Mouse (Mus musculus) heart, postnatal 0 days (tissue): Measurements from ENCODE around the gene Reep3. TPM values are rescaled to one million over a fixed set of nuclear protein-coding genes. Genes with fewer than 3 reads are reported as not detected.

Experiments
- ATAC-seq: fragments of 200-750 bp; cut with Nextera tagmentation; 2 replicates; pipeline ENCODE4 v1.8.0; 2017; ENCODE audit warnings: low read depth, moderate number of reproducible peaks, moderate library complexity; ENCODE audit not compliant: insufficient read depth
- DNase-seq: peaks from one replicate; pipeline ENCODE4 v3.0.0-alpha.2; 2016; ENCODE audit warnings: low spot score
- H3K27ac ChIP-seq: fragments of 300-500 bp; sonication (generic); 2 replicates; pipeline ENCODE4 v1.5.1; 2014; ENCODE audit warnings: low read depth, mild to moderate bottlenecking
- H3K27me3 ChIP-seq: fragments of 300-500 bp; sonication (generic); 2 replicates; pipeline ENCODE4 v1.6.1; 2014; ENCODE audit warnings: low read length, mixed read lengths; ENCODE audit not compliant: control insufficient read depth, insufficient read depth
- H3K36me3 ChIP-seq: fragments of 300-500 bp; sonication (generic); replicated peaks from 2 replicates; pipeline ENCODE4 v1.6.1; 2014; ENCODE audit warnings: low read length, mixed read lengths; ENCODE audit not compliant: control insufficient read depth, insufficient read depth
- H3K4me1 ChIP-seq: fragments of 300-500 bp; sonication (generic); 2 replicates; pipeline ENCODE4 v1.6.1; 2014; ENCODE audit warnings: antibody characterized with exemption; ENCODE audit not compliant: control insufficient read depth, insufficient read depth
- H3K4me2 ChIP-seq: fragments of 300-500 bp; sonication (generic); 2 replicates; pipeline ENCODE4 v1.6.1; 2014; ENCODE audit warnings: low read depth, mild to moderate bottlenecking, low read length, moderate library complexity
- H3K4me3 ChIP-seq: fragments of 300-500 bp; sonication (generic); 2 replicates; pipeline ENCODE4 v1.5.1; 2014; ENCODE audit warnings: low read depth, low read length
- H3K9ac ChIP-seq: fragments of 300-500 bp; sonication (generic); replicated peaks from 2 replicates; pipeline ENCODE4 v1.6.1; 2014; ENCODE audit warnings: low read depth, low read length, mixed read lengths
- H3K9me3 ChIP-seq: fragments of 300-500 bp; sonication (generic); replicated peaks from 2 replicates; pipeline ENCODE4 v1.6.1; 2016; ENCODE audit warnings: low read length; ENCODE audit not compliant: control insufficient read depth
- CTCF ChIP-seq: IDR thresholded peaks from 2 replicates; pipeline ENCODE4 v1.5.1; 2016; ENCODE audit warnings: antibody characterized with exemption, control low read depth, low read depth
- EP300 ChIP-seq: IDR thresholded peaks from 2 replicates; pipeline ENCODE4 v1.6.1; 2016; ENCODE audit warnings: antibody characterized with exemption, low read depth
- WGBS: fragments of 180-500 bp; shearing (Covaris S2); extraction: QIAGEN DNeasy Blood & Tissue Kit; methylation state at CpG from one replicate; pipeline ENCODE4 v1.1.7; 2014; 5-methylcytosine and 5-hydroxymethylcytosine counted together
- polyA plus RNA-seq: library from polyadenylated mRNA; unstranded; fragments of >200 nt; fragmentation: Nextera tagmentation; extraction: Ambion mirVana; gene quantifications from 2 replicates; pipeline ENCODE4 v1.2.1, GENCODE M21; 2015
- total RNA-seq: library from RNA; depleted of rRNA; stranded (reverse); fragments of >200 nt; gene quantifications from 2 replicates; pipeline ENCODE4 v1.2.3, GENCODE M21; 2014; ENCODE audit warnings: low replicate concordance

Gene Reep3
- total and polyA plus RNA-seq, 2 experiments from 2014 or later: 26.6 to 26.8 TPM

DNA sequence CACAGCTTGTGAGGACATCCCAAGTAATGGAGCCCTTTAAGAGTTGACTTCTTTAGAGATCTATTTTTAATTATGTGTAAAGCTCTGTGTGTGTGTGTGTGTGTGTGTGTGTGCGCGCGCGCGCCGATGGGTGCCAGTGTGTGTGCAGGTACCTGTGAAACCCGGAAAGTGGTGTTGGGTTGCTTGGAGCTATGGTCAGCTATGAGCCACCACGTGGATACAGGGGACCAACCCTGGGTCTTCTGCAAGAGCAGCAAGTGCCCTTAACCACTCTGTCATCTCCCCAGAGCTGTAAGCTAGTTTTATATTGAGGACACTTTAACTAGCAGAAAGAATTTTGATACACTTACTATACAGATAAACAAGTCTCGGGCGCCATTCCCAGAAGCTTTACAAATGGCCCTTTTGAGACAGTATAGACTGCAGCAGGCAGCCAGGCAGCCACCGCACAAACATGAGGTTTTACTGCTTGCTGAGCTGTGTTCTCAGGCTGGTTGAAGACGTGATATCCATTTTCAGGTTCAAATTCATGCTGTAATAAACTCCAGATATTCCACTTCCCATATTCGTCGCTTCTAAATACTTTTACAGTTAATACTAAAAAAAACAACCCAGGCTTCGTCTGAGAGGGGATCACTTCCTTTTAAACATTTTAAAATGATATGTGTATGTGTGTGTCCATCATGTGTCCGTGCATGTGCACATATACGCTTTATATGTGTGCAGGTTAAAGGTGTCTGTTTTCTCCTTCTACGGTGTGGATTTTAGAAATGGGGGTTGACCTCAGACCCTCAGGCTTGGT lies 15.3 kb downstream of the Reep3 start:
- H3K9ac ChIP-seq: no peak overlapping the region
- no peaks in the 10 kb centered on the region for H3K9me3 ChIP-seq
- peak overlapping the region; percentile 28 for H3K4me2 ChIP-seq
- H3K27ac ChIP-seq: peak overlapping the region; percentile 84
- TF ChIP-seq CTCF (no peak), EP300 (no peak)
- H3K27me3 ChIP-seq: no peaks in the 10 kb centered on the region
- ATAC-seq (peak; percentile 87), DNase-seq (peak; percentile 80)
- no peaks in the 10 kb centered on the region for H3K36me3 ChIP-seq
- peaks cover 30% of the 10 kb centered on the region for H3K4me1 ChIP-seq
- WGBS: 58% methylated on average over 18 of the region's 18 CpGs
- no peak overlapping the region for H3K4me3 ChIP-seq

DNA sequence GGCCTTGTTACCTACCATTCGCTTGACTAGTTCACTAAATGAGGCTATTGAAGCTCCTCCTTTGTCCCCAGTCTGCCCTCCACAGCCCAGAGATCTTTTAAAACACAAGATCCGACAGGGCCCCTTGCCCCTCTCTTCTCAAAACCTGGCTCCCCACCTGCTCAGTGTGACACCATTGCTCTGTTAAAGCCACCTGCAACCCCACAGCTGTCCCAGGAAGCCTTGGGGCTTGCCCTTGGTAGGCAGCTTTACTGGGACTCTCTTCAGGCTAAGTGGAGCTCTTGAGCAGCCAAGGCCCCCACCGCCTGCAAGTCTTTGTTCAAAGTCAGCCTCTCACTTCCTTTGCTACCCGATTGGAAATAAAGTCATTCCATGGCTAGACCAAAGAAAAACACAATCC lies 17.7 kb downstream of the Reep3 start:
- no peak for ATAC-seq
- H3K4me2 ChIP-seq: no peak overlapping the region
- no peak for DNase-seq
- H3K4me1 ChIP-seq: peaks cover 30% of the 10 kb centered on the region
- WGBS: 52% methylated on average over 4 of the region's 4 CpGs
- no peak overlapping the region for H3K9ac ChIP-seq
- no peak for TF ChIP-seq CTCF
- no peak for TF ChIP-seq EP300
- peak overlapping the region; percentile 43 for H3K27ac ChIP-seq
- H3K4me3 ChIP-seq: no peak overlapping the region
- no peaks in the 10 kb centered on the region for H3K36me3 ChIP-seq
- no peaks in the 10 kb centered on the region for H3K27me3 ChIP-seq
- no peaks in the 10 kb centered on the region for H3K9me3 ChIP-seq

DNA sequence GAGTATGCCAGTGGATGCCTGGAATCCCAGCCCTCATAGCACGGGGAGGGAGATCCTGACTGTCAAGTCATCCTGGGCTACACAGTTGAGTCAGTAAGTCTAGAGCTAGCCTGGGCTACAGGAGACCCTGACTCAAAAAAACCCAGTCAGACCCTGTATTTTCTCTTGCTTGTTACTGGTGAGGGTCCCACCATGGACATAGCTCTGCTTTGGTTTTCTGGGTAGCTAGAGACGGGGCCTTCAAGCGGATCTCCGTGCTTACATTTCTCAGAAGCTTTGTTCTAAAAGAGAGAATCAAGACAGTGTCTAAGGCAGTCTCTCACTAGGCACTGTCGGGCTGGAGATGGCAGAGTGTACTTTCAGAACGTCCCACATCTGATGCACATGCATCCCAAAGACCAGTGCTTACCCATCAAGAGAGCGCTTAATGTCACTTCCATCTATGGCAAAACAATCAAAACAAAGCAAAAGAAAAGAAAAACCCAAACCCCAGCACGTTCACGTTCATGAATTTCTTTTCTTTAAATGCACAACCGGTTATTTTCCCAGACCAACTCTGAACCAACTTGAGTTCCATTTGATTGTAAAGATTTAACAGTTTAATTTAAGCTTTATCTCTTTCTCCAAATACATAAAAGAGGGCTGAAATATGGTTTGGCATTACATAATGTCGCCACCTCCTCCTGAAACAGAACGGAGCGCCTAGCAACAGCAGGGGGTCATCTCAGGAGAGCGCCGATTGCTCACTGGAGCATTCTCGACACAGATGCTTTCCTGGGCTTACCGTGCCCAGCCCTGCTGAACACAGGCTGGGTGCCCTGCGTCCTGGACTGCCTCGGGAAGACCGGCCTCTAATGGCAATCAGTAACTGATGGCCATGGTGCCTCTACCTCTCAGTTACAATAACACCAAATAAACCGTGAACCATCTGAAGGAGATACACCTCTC lies 20.5 kb downstream of the Reep3 start:
- no peak overlapping the region for H3K4me2 ChIP-seq
- DNase-seq (no peak), ATAC-seq (peak; percentile 54; the same call in 1 of the 2 replicates)

DNA sequence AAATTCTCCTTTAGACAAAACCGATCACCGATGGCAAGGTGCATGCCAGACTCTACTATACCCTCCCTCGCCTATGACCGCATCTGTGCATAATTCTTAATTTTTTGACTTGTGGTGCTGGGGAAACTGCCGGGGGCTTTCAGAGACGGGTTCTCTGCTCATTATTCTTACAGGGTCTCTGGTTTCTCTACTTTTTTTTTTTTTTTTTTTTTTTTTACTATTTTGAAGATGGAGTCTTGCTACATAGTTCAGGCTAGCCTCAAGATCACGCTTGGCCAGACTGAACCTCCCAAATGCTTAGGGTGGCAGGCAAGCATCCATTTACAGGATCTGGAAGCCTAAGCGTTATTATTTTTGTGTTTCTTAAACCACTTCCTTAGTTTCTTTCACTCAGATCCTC lies 23.2 kb downstream of the Reep3 start:
- no peak overlapping the region for H3K27ac ChIP-seq
- no peak overlapping the region for H3K9ac ChIP-seq
- ATAC-seq (no peak), DNase-seq (no peak)
- H3K27me3 ChIP-seq: no peaks in the 10 kb centered on the region
- H3K4me1 ChIP-seq: peaks cover 22% of the 10 kb centered on the region
- H3K4me2 ChIP-seq: no peak overlapping the region
- WGBS: 96% methylated on average over 8 of the region's 8 CpGs
- H3K9me3 ChIP-seq: no peaks in the 10 kb centered on the region
- TF ChIP-seq EP300 (no peak), CTCF (no peak)
- no peaks in the 10 kb centered on the region for H3K36me3 ChIP-seq
- no peak overlapping the region for H3K4me3 ChIP-seq

More for the DNA sequence above, 20.5 kb downstream of the Reep3 start:
- Histone ChIP-seq H3K27me3 (no peaks in the 10 kb centered on the region), H3K4me3 (no peak overlapping the region), H3K9me3 (no peaks in the 10 kb centered on the region), H3K4me1 (peaks cover 34% of the 10 kb centered on the region), H3K9ac (no peak overlapping the region), H3K36me3 (no peaks in the 10 kb centered on the region), H3K27ac (no peak overlapping the region; the same call in 1 of the 2 replicates)
- WGBS: 65% methylated on average over 21 of the region's 21 CpGs
- no peak for TF ChIP-seq EP300
- no peak for TF ChIP-seq CTCF

DNA sequence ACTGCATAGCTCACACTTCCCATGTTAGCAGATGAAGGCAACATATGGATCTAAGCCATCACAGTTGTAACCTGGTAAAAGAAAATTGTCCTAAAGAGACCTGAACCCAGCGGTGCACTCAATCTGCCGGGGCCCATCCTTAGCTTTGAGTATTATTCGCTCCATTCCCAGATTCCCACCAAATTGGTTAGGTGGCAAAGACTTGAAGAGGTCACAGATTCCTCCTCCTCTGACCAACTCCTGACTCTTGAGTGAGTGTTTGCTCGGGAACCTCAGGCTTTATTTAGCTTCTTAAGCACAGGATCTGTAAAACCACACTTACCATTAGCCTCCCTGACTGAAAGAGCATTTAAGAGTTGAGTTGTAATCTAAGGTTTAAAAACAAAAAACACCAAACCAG lies 24.1 kb downstream of the Reep3 start:
- Histone ChIP-seq H3K27me3 (no peaks in the 10 kb centered on the region), H3K4me3 (no peak overlapping the region), H3K27ac (no peak overlapping the region), H3K9ac (no peak overlapping the region), H3K9me3 (no peaks in the 10 kb centered on the region), H3K4me1 (peaks cover 22% of the 10 kb centered on the region), H3K36me3 (no peaks in the 10 kb centered on the region), H3K4me2 (no peak overlapping the region)
- TF ChIP-seq CTCF (no peak), EP300 (no peak)
- DNase-seq (no peak), ATAC-seq (no peak)
- 80% methylated on average over 4 of the region's 4 CpGs for WGBS
